Mouse (Mus musculus) liver, embryonic 11.5 days (tissue): ENCODE results near the gene Pla2g3. TPM values are rescaled to one million over a fixed set of nuclear protein-coding genes. Genes with fewer than 3 reads are reported as not detected.

Source experiments
- ATAC-seq: fragments of 200-750 bp; cut with Nextera tagmentation; replicated peaks from 2 replicates; pipeline ENCODE4 v1.8.0; 2017; ENCODE audit warnings: moderate number of reproducible peaks, mild to moderate bottlenecking, moderate TSS enrichment, moderate library complexity; ENCODE audit not compliant: low FRiP score
- DNase-seq: peaks from one replicate; pipeline ENCODE4 v3.0.0-alpha.2; 2017; ENCODE audit warnings: low spot score
- H3K27ac ChIP-seq: fragments of 300-500 bp; sonication (generic); 2 replicates; pipeline ENCODE4 v1.5.1; 2014; ENCODE audit warnings: mild to moderate bottlenecking, low read depth, low read length, control low read depth
- H3K27me3 ChIP-seq: fragments of 300-500 bp; sonication (generic); replicated peaks from 2 replicates; pipeline ENCODE4 v1.6.1; 2014; ENCODE audit warnings: low read length, mixed read lengths; ENCODE audit not compliant: control insufficient read depth, insufficient read depth
- H3K36me3 ChIP-seq: fragments of 300-500 bp; sonication (generic); 2 replicates; pipeline ENCODE4 v1.6.1; 2014; ENCODE audit warnings: mild to moderate bottlenecking, low read length, moderate library complexity, mixed read lengths; ENCODE audit not compliant: control insufficient read depth, insufficient read depth
- H3K4me1 ChIP-seq: fragments of 300-500 bp; sonication (generic); replicated peaks from 2 replicates; pipeline ENCODE4 v1.6.1; 2014; ENCODE audit warnings: low read length, mixed read lengths; ENCODE audit not compliant: control insufficient read depth, insufficient read depth
- H3K4me2 ChIP-seq: fragments of 300-500 bp; sonication (generic); 2 replicates; pipeline ENCODE4 v1.6.1; 2014; ENCODE audit warnings: mild to moderate bottlenecking, control low read depth, moderate library complexity
- H3K4me3 ChIP-seq: fragments of 300-500 bp; sonication (generic); 2 replicates; pipeline ENCODE4 v1.5.1; 2014; ENCODE audit warnings: low read depth, low read length, control low read depth
- H3K9ac ChIP-seq: fragments of 300-500 bp; sonication (generic); 2 replicates; pipeline ENCODE4 v1.6.1; 2014; ENCODE audit warnings: low read depth, low read length, control low read depth
- H3K9me3 ChIP-seq: fragments of 300-500 bp; sonication (generic); 2 replicates; pipeline ENCODE4 v1.6.1; 2016; ENCODE audit warnings: low read length, inconsistent platforms, mixed read lengths; ENCODE audit not compliant: control insufficient read depth
- WGBS: fragments of 180-500 bp; shearing (Covaris S2); extraction: QIAGEN DNeasy Blood & Tissue Kit; methylation state at CpG from one replicate; pipeline ENCODE4 v1.1.7; 2014; 5-methylcytosine and 5-hydroxymethylcytosine counted together
- polyA plus RNA-seq: library from polyadenylated mRNA; unstranded; fragments of >200 nt; fragmentation: Nextera tagmentation; extraction: Ambion mirVana; gene quantifications from 2 replicates; pipeline ENCODE4 v1.2.1, GENCODE M21; 2014

Pla2g3 gene
- polyA plus RNA-seq, 1 experiment from 2014 or later = 0.27 TPM

- Histone ChIP-seq H3K27me3 (peaks cover 18% of the 10 kb centered on the region), H3K4me1 (peaks cover 8% of the 10 kb centered on the region), H3K4me2 (no peak overlapping the region), H3K9ac (no peak overlapping the region), H3K36me3 (peaks cover 23% of the 10 kb centered on the region), H3K27ac (no peak overlapping the region), H3K4me3 (no peak overlapping the region), H3K9me3 (no peaks in the 10 kb centered on the region)
- no peak for ATAC-seq
- DNase-seq = no peak
- WGBS = 86% methylated on average over 23 of the region's 23 CpGs
Measured at GRCm38 (mm10) chr11:3521339-3522224, 33.5 kb downstream of the Pla2g3 start.

GRCm38 (mm10) chr11:3522285-3523000 lies 34.4 kb downstream of the Pla2g3 start:
- Histone ChIP-seq H3K27me3 (peaks cover 9% of the 10 kb centered on the region), H3K36me3 (peaks cover 24% of the 10 kb centered on the region), H3K4me2 (no peak overlapping the region), H3K9ac (no peak overlapping the region), H3K27ac (no peak overlapping the region), H3K4me1 (peaks cover 2% of the 10 kb centered on the region; the same call in 1 of the 2 replicates), H3K4me3 (no peak overlapping the region), H3K9me3 (no peaks in the 10 kb centered on the region)
- DNase-seq (no peak), ATAC-seq (no peak)
- WGBS = 88% methylated on average over 17 of the region's 17 CpGs

- Histone ChIP-seq H3K27me3 (no peaks in the 10 kb centered on the region), H3K9me3 (no peaks in the 10 kb centered on the region), H3K4me1 (no peaks in the 10 kb centered on the region), H3K9ac (no peak overlapping the region), H3K4me3 (no peak overlapping the region), H3K36me3 (peaks cover 27% of the 10 kb centered on the region), H3K4me2 (no peak overlapping the region), H3K27ac (no peak overlapping the region)
- no peak for ATAC-seq
- 86% methylated on average over 7 of the region's 7 CpGs for WGBS
- no peak for DNase-seq
Measured at GRCm38 (mm10) chr11:3523840-3524582, 35.9 kb downstream of the Pla2g3 start.

GRCm38 (mm10) chr11:3525560-3525959 lies 37.5 kb downstream of the Pla2g3 start:
- H3K27me3 ChIP-seq = no peaks in the 10 kb centered on the region
- H3K4me1 ChIP-seq = no peaks in the 10 kb centered on the region
- no peak overlapping the region for H3K4me3 ChIP-seq
- H3K27ac ChIP-seq = no peak overlapping the region
- ATAC-seq (no peak), DNase-seq (no peak)
- peaks cover 34% of the 10 kb centered on the region for H3K36me3 ChIP-seq
- no peaks in the 10 kb centered on the region for H3K9me3 ChIP-seq
- no peak overlapping the region for H3K4me2 ChIP-seq
- WGBS = 81% methylated on average over 4 of the region's 4 CpGs
- H3K9ac ChIP-seq = no peak overlapping the region

- no peaks in the 10 kb centered on the region for H3K27me3 ChIP-seq
- no peak for DNase-seq
- no peak overlapping the region for H3K4me3 ChIP-seq
- no peaks in the 10 kb centered on the region for H3K4me1 ChIP-seq
- H3K36me3 ChIP-seq = peaks cover 33% of the 10 kb centered on the region
- no peak overlapping the region for H3K27ac ChIP-seq
- no peaks in the 10 kb centered on the region for H3K9me3 ChIP-seq
- WGBS = 86% methylated on average over 9 of the region's 9 CpGs
- no peak overlapping the region for H3K9ac ChIP-seq
- H3K4me2 ChIP-seq = no peak overlapping the region
- ATAC-seq = no peak
Measured at GRCm38 (mm10) chr11:3526207-3526606, 38.1 kb downstream of the Pla2g3 start.

GRCm38 (mm10) chr11:3526979-3527738 lies 39.1 kb downstream of the Pla2g3 start:
- ATAC-seq (no peak), DNase-seq (no peak)
- Histone ChIP-seq H3K4me1 (no peaks in the 10 kb centered on the region), H3K4me2 (no peak overlapping the region), H3K9ac (no peak overlapping the region), H3K27ac (no peak overlapping the region), H3K27me3 (no peaks in the 10 kb centered on the region), H3K36me3 (peaks cover 26% of the 10 kb centered on the region), H3K4me3 (no peak overlapping the region), H3K9me3 (no peaks in the 10 kb centered on the region)
- 86% methylated on average over 24 of the region's 24 CpGs for WGBS

GRCm38 (mm10) chr11:3527766-3528165 lies 39.7 kb downstream of the Pla2g3 start:
- no peak for ATAC-seq
- H3K27ac ChIP-seq = no peak overlapping the region
- H3K4me1 ChIP-seq = no peaks in the 10 kb centered on the region
- H3K9ac ChIP-seq = no peak overlapping the region
- no peaks in the 10 kb centered on the region for H3K9me3 ChIP-seq
- no peak overlapping the region for H3K4me2 ChIP-seq
- H3K27me3 ChIP-seq = no peaks in the 10 kb centered on the region
- 88% methylated on average over 8 of the region's 8 CpGs for WGBS
- peaks cover 24% of the 10 kb centered on the region for H3K36me3 ChIP-seq
- H3K4me3 ChIP-seq = no peak overlapping the region
- DNase-seq = no peak

GRCm38 (mm10) chr11:3528208-3528607 lies 40.1 kb downstream of the Pla2g3 start:
- Histone ChIP-seq H3K4me3 (no peak overlapping the region), H3K4me2 (no peak overlapping the region), H3K27me3 (no peaks in the 10 kb centered on the region), H3K27ac (no peak overlapping the region), H3K9me3 (no peaks in the 10 kb centered on the region), H3K36me3 (peaks cover 23% of the 10 kb centered on the region), H3K4me1 (no peaks in the 10 kb centered on the region), H3K9ac (no peak overlapping the region)
- DNase-seq (no peak), ATAC-seq (no peak)
- WGBS = 80% methylated on average over 6 of the region's 6 CpGs
